Mouse (Mus musculus): ENCODE measurements around the gene Zbtb20. TPM values are rescaled to one million over a fixed set of nuclear protein-coding genes. Genes with fewer than 3 reads are reported as not detected.

Gene Zbtb20
- polyA plus RNA-seq, 1 experiment from 2014 or later, result 54.7 TPM

DNA sequence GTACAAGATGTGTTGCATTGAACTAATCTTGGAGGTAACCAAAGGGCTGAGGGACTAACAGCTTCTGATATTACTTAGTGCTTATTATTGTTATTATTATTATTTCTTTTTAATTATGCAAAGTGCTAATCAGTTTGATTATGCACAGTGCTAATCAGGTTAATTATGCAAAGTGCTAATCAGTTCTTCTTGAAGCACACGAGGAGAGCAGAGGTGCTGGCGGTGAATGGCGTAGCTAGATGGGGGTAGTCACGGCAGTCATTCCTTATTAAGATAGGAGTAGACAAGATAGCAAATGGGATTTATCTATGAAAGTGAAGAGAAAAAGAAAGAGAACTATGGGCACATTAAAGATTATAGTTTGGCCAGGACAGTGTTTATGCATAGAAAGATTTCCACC, 222.5 kb downstream of the Zbtb20 start:
- no peak overlapping the region for H3K27ac ChIP-seq (ENCODE audit: low read depth, low read length)
- no peak for DNase-seq (ENCODE audit: low spot score)
- no peaks in the 10 kb centered on the region for H3K9me3 ChIP-seq (ENCODE audit: control insufficient read depth, low read length)
- no peaks in the 10 kb centered on the region for H3K36me3 ChIP-seq (ENCODE audit: control insufficient read depth, insufficient read depth, low read length)
- no peaks in the 10 kb centered on the region for H3K27me3 ChIP-seq (ENCODE audit: control insufficient read depth, insufficient read depth, low read length)
- ATAC-seq (replicated peaks; ENCODE audit: low FRiP score), result no peak
- no peak overlapping the region for H3K4me2 ChIP-seq (ENCODE audit: low read depth, low read length, severe bottlenecking)
- no peak overlapping the region for H3K4me3 ChIP-seq (ENCODE audit: low read depth, low read length)
- no peaks in the 10 kb centered on the region for H3K4me1 ChIP-seq (replicated peaks; ENCODE audit: control insufficient read depth, insufficient read depth, low read length)
- whole genome bisulfite sequencing, result 83% methylated on average over 4 of the region's 4 CpGs
- H3K9ac ChIP-seq (ENCODE audit: low read length), result no peak overlapping the region

GRCm38 (mm10) chr16:43098666-43099065, 223.0 kb downstream of the Zbtb20 start:
- Histone ChIP-seq H3K4me3 (ENCODE audit: low read depth, low read length) (no peak overlapping the region), H3K9ac (ENCODE audit: low read length) (no peak overlapping the region), H3K27me3 (ENCODE audit: control insufficient read depth, insufficient read depth, low read length) (no peaks in the 10 kb centered on the region), H3K4me1 (replicated peaks; ENCODE audit: control insufficient read depth, insufficient read depth, low read length) (no peaks in the 10 kb centered on the region), H3K9me3 (ENCODE audit: control insufficient read depth, low read length) (no peaks in the 10 kb centered on the region), H3K36me3 (ENCODE audit: control insufficient read depth, insufficient read depth, low read length) (no peaks in the 10 kb centered on the region), H3K27ac (ENCODE audit: low read depth, low read length) (no peak overlapping the region), H3K4me2 (ENCODE audit: low read depth, low read length, severe bottlenecking) (no peak overlapping the region)
- WGBS, result 89% methylated on average over 5 of the region's 5 CpGs
- ATAC-seq (replicated peaks; ENCODE audit: low FRiP score) (no peak), DNase-seq (ENCODE audit: low spot score) (no peak)

GRCm38 (mm10) chr16:43111288-43111687, 235.6 kb downstream of the Zbtb20 start:
- no peaks in the 10 kb centered on the region for H3K27me3 ChIP-seq (ENCODE audit: control insufficient read depth, insufficient read depth, low read length)
- H3K36me3 ChIP-seq (ENCODE audit: control insufficient read depth, insufficient read depth, low read length), result no peaks in the 10 kb centered on the region
- no peak overlapping the region for H3K4me3 ChIP-seq (ENCODE audit: low read depth, low read length)
- H3K4me1 ChIP-seq (replicated peaks; ENCODE audit: control insufficient read depth, insufficient read depth, low read length), result no peaks in the 10 kb centered on the region
- H3K4me2 ChIP-seq (ENCODE audit: low read depth, low read length, severe bottlenecking), result no peak overlapping the region
- no peaks in the 10 kb centered on the region for H3K9me3 ChIP-seq (ENCODE audit: control insufficient read depth, low read length)
- no peak for DNase-seq (ENCODE audit: low spot score)
- H3K27ac ChIP-seq (ENCODE audit: low read depth, low read length), result no peak overlapping the region
- H3K9ac ChIP-seq (ENCODE audit: low read length), result no peak overlapping the region
- 71% methylated on average over 1 of the region's 1 CpGs for WGBS
- no peak for ATAC-seq (replicated peaks; ENCODE audit: low FRiP score)

GRCm38 (mm10) chr16:43113968-43114367, 238.3 kb downstream of the Zbtb20 start:
- WGBS, result 44% methylated on average over 1 of the region's 1 CpGs
- ATAC-seq (replicated peaks; ENCODE audit: low FRiP score), result no peak

GRCm38 (mm10) chr16:43129966-43130365, 254.3 kb downstream of the Zbtb20 start:
- Histone ChIP-seq H3K27me3 (ENCODE audit: control insufficient read depth, insufficient read depth, low read length) (no peaks in the 10 kb centered on the region), H3K27ac (ENCODE audit: low read depth, low read length) (no peak overlapping the region), H3K4me1 (replicated peaks; ENCODE audit: control insufficient read depth, insufficient read depth, low read length) (no peaks in the 10 kb centered on the region), H3K9me3 (ENCODE audit: control insufficient read depth, low read length) (no peaks in the 10 kb centered on the region), H3K4me3 (ENCODE audit: low read depth, low read length) (no peak overlapping the region), H3K4me2 (ENCODE audit: low read depth, low read length, severe bottlenecking) (no peak overlapping the region), H3K9ac (ENCODE audit: low read length) (no peak overlapping the region), H3K36me3 (ENCODE audit: control insufficient read depth, insufficient read depth, low read length) (no peaks in the 10 kb centered on the region)
- ATAC-seq (replicated peaks; ENCODE audit: low FRiP score) (no peak), DNase-seq (ENCODE audit: low spot score) (no peak)
- WGBS, result 75% methylated on average over 4 of the region's 4 CpGs

More at GRCm38 (mm10) chr16:43113968-43114367, 238.3 kb downstream of the Zbtb20 start:
- Histone ChIP-seq H3K4me1 (replicated peaks; ENCODE audit: control insufficient read depth, insufficient read depth, low read length) (no peaks in the 10 kb centered on the region), H3K4me3 (ENCODE audit: low read depth, low read length) (no peak overlapping the region), H3K9ac (ENCODE audit: low read length) (no peak overlapping the region), H3K4me2 (ENCODE audit: low read depth, low read length, severe bottlenecking) (no peak overlapping the region), H3K27ac (ENCODE audit: low read depth, low read length) (no peak overlapping the region), H3K9me3 (ENCODE audit: control insufficient read depth, low read length) (no peaks in the 10 kb centered on the region), H3K36me3 (ENCODE audit: control insufficient read depth, insufficient read depth, low read length) (no peaks in the 10 kb centered on the region), H3K27me3 (ENCODE audit: control insufficient read depth, insufficient read depth, low read length) (no peaks in the 10 kb centered on the region)
- no peak for DNase-seq (ENCODE audit: low spot score)

DNA sequence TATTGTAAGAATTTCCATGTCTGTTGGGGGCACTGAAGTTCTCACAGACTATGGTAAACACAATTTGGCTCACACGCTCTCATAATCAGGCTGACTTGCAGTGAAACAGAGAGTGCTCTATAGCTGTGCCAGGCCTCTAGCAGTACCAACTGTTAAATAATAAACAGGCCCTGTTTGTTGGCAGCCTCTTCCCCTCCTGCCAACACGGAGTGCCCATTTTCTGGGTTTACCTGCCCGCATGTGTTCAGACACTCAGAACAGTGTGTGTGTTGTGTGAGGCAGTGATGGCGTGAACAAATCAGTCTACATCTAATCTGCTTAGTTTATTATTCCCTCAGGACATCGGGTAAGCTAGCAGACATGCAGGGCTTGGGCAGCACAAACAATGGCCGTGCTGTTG, 254.9 kb downstream of the Zbtb20 start:
- Histone ChIP-seq H3K9ac (ENCODE audit: low read length) (no peak overlapping the region), H3K4me2 (ENCODE audit: low read depth, low read length, severe bottlenecking) (no peak overlapping the region), H3K27ac (ENCODE audit: low read depth, low read length) (no peak overlapping the region), H3K4me1 (replicated peaks; ENCODE audit: control insufficient read depth, insufficient read depth, low read length) (no peaks in the 10 kb centered on the region), H3K9me3 (ENCODE audit: control insufficient read depth, low read length) (no peaks in the 10 kb centered on the region), H3K27me3 (ENCODE audit: control insufficient read depth, insufficient read depth, low read length) (no peaks in the 10 kb centered on the region), H3K4me3 (ENCODE audit: low read depth, low read length) (no peak overlapping the region), H3K36me3 (ENCODE audit: control insufficient read depth, insufficient read depth, low read length) (no peaks in the 10 kb centered on the region)
- ATAC-seq (replicated peaks; ENCODE audit: low FRiP score), result no peak
- WGBS, result 75% methylated on average over 6 of the region's 6 CpGs
- DNase-seq (ENCODE audit: low spot score), result no peak

GRCm38 (mm10) chr16:43131077-43131476, 255.4 kb downstream of the Zbtb20 start:
- ATAC-seq (replicated peaks; ENCODE audit: low FRiP score), result no peak
- H3K4me2 ChIP-seq (ENCODE audit: low read depth, low read length, severe bottlenecking), result no peak overlapping the region
- H3K9me3 ChIP-seq (ENCODE audit: control insufficient read depth, low read length), result no peaks in the 10 kb centered on the region
- no peak overlapping the region for H3K9ac ChIP-seq (ENCODE audit: low read length)
- DNase-seq (ENCODE audit: low spot score), result no peak
- H3K4me3 ChIP-seq (ENCODE audit: low read depth, low read length), result no peak overlapping the region
- no peak overlapping the region for H3K27ac ChIP-seq (ENCODE audit: low read depth, low read length)
- H3K4me1 ChIP-seq (replicated peaks; ENCODE audit: control insufficient read depth, insufficient read depth, low read length), result no peaks in the 10 kb centered on the region
- H3K27me3 ChIP-seq (ENCODE audit: control insufficient read depth, insufficient read depth, low read length), result no peaks in the 10 kb centered on the region
- no peaks in the 10 kb centered on the region for H3K36me3 ChIP-seq (ENCODE audit: control insufficient read depth, insufficient read depth, low read length)

GRCm38 (mm10) chr16:43168506-43168905, 292.8 kb downstream of the Zbtb20 start:
- WGBS, result 73% methylated on average over 4 of the region's 4 CpGs
- DNase-seq (ENCODE audit: low spot score) (no peak), ATAC-seq (replicated peaks; ENCODE audit: low FRiP score) (no peak)

DNA sequence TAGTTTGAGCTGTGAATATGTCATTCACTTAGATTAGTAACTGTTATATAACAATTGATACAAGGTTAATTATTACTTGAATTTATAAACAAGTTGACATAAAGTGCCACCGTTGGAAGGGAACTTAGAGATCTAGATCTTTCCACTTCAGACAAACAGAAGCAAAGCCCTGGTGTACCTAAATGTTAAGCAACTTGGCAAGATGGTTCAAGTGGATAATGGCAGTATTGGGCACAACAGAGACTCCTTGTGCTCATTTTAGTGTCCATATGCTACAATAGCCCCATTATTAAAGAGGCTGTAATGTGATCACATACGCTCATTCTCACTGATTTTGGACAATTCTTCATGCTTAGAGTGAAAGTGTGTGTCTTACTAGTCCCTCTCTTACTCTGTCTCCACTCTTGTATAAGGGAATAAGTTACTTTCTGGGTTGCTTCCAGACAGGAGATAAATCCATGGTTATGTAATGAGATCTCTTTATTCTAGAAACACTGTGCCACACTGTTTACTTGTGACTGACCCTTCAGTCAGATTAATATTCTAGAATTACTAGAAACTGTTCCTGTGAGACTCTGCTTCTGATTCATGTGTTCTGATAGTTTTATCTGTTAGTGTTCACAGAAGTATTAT, 293.7 kb downstream of the Zbtb20 start:
- Histone ChIP-seq H3K27ac (ENCODE audit: low read depth, low read length) (no peak overlapping the region), H3K4me1 (replicated peaks; ENCODE audit: control insufficient read depth, insufficient read depth, low read length) (no peaks in the 10 kb centered on the region), H3K9me3 (ENCODE audit: control insufficient read depth, low read length) (no peaks in the 10 kb centered on the region), H3K4me2 (ENCODE audit: low read depth, low read length, severe bottlenecking) (no peak overlapping the region), H3K36me3 (ENCODE audit: control insufficient read depth, insufficient read depth, low read length) (no peaks in the 10 kb centered on the region), H3K4me3 (ENCODE audit: low read depth, low read length) (no peak overlapping the region), H3K27me3 (ENCODE audit: control insufficient read depth, insufficient read depth, low read length) (no peaks in the 10 kb centered on the region), H3K9ac (ENCODE audit: low read length) (no peak overlapping the region)
- ATAC-seq (replicated peaks; ENCODE audit: low FRiP score) (no peak), DNase-seq (ENCODE audit: low spot score) (no peak)
- WGBS, result 86% methylated on average over 2 of the region's 2 CpGs

More at GRCm38 (mm10) chr16:43168506-43168905, 292.8 kb downstream of the Zbtb20 start:
- H3K4me3 ChIP-seq (ENCODE audit: low read depth, low read length), result no peak overlapping the region
- no peaks in the 10 kb centered on the region for H3K9me3 ChIP-seq (ENCODE audit: control insufficient read depth, low read length)
- no peak overlapping the region for H3K9ac ChIP-seq (ENCODE audit: low read length)
- no peaks in the 10 kb centered on the region for H3K27me3 ChIP-seq (ENCODE audit: control insufficient read depth, insufficient read depth, low read length)
- H3K27ac ChIP-seq (ENCODE audit: low read depth, low read length), result no peak overlapping the region
- no peaks in the 10 kb centered on the region for H3K4me1 ChIP-seq (replicated peaks; ENCODE audit: control insufficient read depth, insufficient read depth, low read length)
- H3K36me3 ChIP-seq (ENCODE audit: control insufficient read depth, insufficient read depth, low read length), result no peaks in the 10 kb centered on the region
- no peak overlapping the region for H3K4me2 ChIP-seq (ENCODE audit: low read depth, low read length, severe bottlenecking)

Data from forebrain, embryonic 11.5 days (tissue).